Mouse (Mus musculus) right cerebral cortex, postnatal 36 days (tissue): ENCODE results near the gene Olfr769.
"Not testable (repeated sequence)": the region's sequence is repeated elsewhere in the genome, so short reads cannot be mapped to it uniquely, and the experiment has no call there.

Source experiments
- DNase-seq, 2 experiments: peaks; one replicate each; pipeline ENCODE4 v3.0.0; 2022; ENCODE audit warnings: low spot score in 2 of 2, mixed read lengths in 1 of 2

The Olfr769 gene

GRCm38 (mm10) chr10:129117761-129118160 lies at the start of gene Olfr769:
Gene Olfr769, minus strand, starts transcription at chr10:129117861.
- DNase-seq, result no peak

DNA sequence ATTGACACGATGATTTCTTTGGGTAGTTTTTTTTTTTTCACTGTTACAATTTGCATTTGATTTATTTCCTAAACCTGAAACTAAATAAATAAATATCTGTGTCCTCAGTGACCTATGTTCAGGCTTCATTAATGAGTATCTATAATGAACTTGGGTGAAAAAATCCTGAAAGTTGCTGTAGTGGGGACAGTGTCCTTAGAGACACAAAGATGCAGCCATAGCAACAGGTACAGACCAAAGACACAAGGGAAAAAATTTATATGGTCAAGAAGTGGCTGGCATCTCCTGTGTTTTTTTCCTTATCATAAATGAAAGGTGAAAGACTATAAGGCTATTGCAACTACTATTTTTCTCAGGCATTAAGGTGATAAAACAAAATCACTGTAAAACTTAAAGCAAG lies 47.0 kb upstream of the Olfr769 start, which contains the start of gene Olfr771:
TSS of gene Olfr771 (minus strand) at position 101 of the 400 bp plus-strand sequence.
- no peak for DNase-seq

GRCm38 (mm10) chr10:129138898-129139297 lies 21.2 kb upstream of the Olfr769 start, which contains the start of gene Olfr770:
Gene Olfr770, minus strand, starts transcription at chr10:129138998.
- DNase-seq, result no peak

DNA sequence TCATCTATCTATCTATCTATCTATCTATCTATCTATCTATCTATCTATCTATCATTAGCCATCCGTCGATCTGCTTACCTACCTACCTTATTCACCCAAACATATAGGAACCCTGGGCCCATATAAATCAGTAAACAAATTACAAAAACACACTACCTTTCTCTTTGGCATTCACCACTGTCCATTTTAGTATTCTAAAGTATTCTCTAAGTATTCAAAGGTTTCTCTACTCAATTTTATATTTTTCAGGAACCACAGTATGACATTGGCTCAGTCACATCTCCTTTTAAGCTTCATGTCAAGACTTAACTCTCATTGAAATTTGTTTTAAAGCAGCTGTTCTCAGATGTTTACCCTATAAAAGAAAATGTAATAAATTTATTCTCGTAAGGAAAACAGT lies 2.5 kb downstream of the Olfr769 start:
- DNase-seq, result no peak

DNA sequence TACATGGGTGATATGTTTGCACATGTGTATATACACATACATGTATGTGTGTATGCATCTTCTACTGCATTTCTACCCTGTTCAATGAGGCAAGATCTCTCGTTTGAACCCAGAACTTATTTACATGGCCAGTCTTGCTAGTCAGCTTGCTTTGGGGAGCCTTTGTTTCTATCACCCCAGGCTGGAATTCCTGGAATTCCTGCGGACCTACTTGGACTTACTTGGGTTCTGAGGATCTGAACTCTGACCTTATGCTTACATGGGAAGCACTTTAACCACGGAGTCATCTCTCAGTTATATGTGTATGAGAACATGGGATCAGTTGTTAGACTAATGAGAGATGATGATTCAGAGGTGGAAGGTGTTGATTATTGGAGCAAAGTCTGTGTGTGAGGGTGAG lies 16.4 kb downstream of the Olfr769 start:
- DNase-seq, result no peak

- no peak for DNase-seq
Observed at GRCm38 (mm10) chr10:129099275-129099674, 18.4 kb downstream of the Olfr769 start, which contains the start of gene Olfr768. Gene Olfr768, minus strand, starts transcription at chr10:129099375.

GRCm38 (mm10) chr10:129082810-129083209 lies 34.9 kb downstream of the Olfr769 start, which contains the start of gene Olfr767:
Gene Olfr767, minus strand, starts transcription at chr10:129082910.
- DNase-seq, result not testable (repeated sequence)

DNA sequence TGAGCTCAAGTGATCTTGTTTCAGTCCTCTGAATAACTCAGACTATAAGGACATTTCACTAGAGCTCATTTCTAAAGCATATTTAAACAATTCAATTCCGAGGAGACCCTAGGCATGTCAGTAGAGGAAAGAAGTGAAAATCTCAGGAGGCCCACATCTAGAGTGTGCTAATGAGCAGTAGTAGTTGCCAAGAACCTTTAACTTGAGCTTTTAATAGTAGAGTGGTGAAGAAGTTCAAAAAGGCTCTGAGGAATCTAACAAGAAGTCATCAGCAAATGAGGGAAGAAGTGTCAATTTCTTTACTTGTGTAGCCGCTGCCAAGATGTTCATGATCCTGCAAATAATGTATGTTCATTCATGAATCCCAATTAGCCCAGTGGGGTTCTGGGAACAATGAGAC lies 48.8 kb downstream of the Olfr769 start, which contains the start of gene Olfr766-ps1:
TSS of gene Olfr766-ps1 (minus strand) at position 101 of the 400 bp plus-strand sequence.
- no peak for DNase-seq
